Mouse (Mus musculus) urinary bladder, postnatal 4 days (tissue): ENCODE data around the gene Srcap.
"Not testable (repeated sequence)": the region's sequence is repeated elsewhere in the genome, so short reads cannot be mapped to it uniquely, and the experiment has no call there.

Experiments used
- DNase-seq, 2 experiments: peaks; one replicate each; pipeline ENCODE4 v3.0.0; 2021 to 2022; ENCODE audit warnings: low spot score in 2 of 2

Srcap gene

GRCm38 (mm10) chr7:127489982-127490381, 21.8 kb upstream of the Srcap start:
- no peak for DNase-seq

GRCm38 (mm10) chr7:127491846-127492245, 19.9 kb upstream of the Srcap start:
- DNase-seq: no peak

DNA sequence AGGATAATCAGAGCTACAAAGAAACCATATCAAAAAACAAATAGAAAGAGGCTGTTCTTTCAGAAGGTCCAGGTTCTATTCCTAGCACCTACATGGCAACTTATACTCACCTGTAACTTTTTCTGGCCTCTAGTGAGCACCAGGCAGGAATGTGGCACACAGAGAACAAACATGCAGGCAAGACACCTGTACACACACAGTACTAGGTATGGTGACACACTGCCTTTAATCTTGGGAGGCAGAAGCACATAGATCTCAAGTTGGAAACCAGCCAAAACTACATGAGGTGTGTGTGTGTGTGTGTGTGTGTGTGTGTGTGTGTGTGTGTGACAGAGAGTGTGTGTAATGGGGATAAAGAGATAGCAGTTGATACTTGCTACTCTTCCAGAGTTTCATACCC, 17.1 kb upstream of the Srcap start:
- DNase-seq: no peak

- no peak for DNase-seq
These were observed 14.4 kb upstream of the Srcap start for GRCm38 (mm10) chr7:127497382-127497781.

DNA sequence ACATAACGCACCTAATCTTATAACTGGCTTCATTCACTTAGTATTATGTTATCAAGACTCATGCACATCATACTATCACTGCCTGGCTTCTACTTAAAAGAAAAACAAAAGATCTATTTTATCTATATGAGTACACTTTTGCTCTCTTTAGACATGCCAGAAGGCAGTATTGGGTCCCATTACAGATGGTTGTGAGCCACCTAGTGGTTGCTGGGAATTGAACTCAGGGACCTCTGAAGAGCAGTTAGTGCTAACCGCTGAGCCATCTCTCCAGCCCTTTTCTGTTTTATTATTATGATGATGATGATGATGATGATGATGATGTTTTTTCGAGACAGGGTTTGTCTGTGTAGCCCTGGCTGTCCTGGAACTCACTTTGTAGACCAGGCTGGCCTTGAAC, 13.4 kb upstream of the Srcap start:
- no peak for DNase-seq

DNA sequence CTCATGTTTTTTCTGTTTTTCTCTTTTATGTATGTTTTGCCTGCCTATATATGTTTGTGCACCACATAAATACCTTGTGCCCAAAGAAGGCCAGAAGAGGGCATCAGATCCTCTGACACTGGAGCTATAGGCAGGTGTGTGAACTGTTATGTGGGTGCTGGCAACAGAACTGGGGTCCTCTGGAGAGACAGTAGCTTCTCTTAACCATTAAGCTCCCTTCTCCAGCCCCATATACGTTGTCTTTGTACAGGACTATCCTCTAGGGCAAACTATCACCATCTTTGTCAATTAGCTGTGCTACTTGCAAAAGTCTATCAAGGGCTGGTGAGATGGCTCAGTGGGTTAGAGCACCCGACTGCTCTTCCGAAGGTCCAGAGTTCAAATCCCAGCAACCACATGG, 3.5 kb upstream of the Srcap start:
- DNase-seq: no peak

DNA sequence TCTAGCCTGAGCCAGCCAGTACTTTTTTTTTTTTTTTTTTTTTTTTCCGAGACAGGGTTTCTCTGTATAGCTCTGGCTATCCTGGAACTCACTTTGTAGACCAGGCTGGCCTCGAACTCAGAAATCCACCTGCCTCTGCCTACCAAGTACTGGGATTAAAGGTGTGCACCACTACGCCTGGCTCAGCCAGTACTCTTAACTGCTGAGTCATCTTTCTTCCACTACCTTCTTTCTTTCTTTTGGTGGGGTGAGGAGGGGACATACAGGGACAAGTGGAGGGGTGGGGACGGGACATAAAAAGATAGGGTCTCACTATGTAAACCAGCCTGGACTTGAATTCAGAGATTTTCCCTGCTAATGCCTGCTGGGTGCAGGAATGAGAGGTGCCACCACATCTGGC, 2.0 kb upstream of the Srcap start:
- DNase-seq: not testable (repeated sequence)

DNA sequence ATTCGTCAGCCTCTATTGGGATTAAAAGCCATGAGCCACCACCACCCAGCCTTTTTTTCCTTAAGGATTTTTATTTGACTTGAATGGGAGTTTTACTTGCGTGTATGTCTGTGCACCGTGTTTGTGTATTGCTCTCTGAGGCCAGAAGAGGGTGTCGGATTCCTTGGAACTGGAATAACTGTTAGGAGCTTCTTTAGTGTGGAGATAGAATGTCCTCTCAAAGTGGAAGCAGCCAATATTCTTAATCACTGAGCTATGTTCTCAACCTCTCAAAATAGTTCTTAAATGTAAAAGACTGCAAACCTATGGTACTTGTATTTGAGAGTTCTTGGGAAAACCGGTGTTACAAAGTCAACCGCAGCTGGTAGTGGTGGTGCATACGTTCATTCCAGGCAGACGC, 542 bp upstream of the Srcap start:
- no peak for DNase-seq

- peak; percentile 91 to 92 for DNase-seq
These were observed 640 bp downstream of the Srcap start for GRCm38 (mm10) chr7:127512231-127513015.

GRCm38 (mm10) chr7:127513016-127513390, 1.2 kb downstream of the Srcap start:
- no peak for DNase-seq

DNA sequence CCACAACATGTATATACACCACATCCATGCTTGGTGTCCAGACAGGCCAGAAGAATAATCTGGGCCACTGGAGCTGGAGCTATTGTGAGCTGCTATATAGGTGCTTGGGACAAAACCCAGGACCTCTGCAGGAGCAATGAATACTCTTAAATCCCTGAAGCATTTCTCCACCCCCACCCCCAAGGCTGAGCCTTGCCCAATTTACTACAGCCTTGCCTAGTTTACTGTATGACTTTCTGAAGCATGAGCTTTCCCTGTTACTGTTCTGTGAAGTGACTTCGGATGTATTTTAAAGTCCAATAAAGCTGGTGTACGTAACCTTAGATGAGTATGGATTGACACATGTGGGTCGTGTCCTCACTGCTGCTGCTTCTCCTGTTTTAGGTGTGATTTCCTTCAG, 2.0 kb downstream of the Srcap start:
- no peak for DNase-seq

- DNase-seq: no peak
These were observed 4.1 kb downstream of the Srcap start for GRCm38 (mm10) chr7:127515846-127516245.

DNA sequence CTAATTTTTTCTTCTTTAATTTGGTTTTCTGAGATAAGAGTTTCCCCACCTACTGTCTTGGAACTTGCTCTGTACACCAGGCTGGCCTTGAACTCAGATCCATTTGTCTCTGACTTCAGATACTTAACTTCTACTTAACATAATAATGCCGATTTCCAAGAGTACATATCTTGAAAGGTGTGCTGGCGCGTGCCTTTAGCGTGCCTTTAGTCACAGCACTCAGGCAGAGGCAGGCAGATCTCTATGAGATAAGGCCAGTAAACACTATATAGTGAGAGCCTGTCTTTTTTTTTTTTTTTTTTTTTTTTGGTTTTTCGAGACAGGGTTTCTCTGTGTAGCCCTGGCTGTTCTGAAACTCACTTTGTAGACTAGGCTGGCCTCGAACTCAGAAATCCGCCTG, 4.6 kb downstream of the Srcap start:
- no peak for DNase-seq

- no peak for DNase-seq
These were observed 7.5 kb downstream of the Srcap start, which contains the start of gene Gm42715 for GRCm38 (mm10) chr7:127519284-127519683. Gene Gm42715 (plus strand): TSS chr7:127519584.

DNA sequence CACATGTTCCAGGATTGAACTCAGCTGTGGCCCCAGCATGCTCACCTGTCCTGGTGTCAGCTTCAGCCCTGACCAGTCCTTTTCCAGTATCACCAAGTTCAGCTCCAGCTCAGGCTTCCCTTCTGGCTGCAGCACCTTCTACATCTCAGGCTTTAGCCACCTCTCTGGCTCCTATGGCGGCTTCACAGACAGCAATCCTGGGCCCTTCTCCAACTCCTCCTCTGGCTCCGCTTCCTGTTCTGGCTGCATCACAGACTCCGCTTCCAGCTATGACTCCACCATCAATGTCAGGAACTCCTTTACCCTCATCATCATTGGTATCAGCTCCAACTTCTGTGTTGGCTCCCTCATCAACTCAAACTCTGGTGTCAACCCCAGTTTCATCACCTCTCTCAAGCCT, 29.9 kb downstream of the Srcap start:
- DNase-seq: no peak

GRCm38 (mm10) chr7:127549116-127549835, 37.5 kb downstream of the Srcap start:
- DNase-seq: no peak

DNA sequence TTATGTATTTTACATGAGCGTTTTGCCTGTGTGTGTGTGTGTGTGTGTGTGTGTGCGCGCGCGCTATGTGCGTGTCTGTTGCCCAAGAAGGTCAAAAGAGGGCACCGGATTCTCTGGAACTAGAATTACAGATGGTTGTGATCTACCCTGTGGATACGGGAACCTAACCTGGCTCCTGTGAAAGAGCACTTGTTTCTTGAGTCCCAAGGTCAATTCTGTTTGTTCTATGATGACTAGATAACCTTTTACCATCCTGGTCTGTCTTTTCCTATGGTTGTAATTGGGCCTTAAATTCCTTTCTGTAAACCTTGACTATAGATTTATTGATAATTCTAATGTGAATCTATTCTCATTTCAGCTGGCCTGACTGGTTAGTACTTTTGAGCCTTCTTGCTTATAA, 39.8 kb downstream of the Srcap start:
- no peak for DNase-seq

- no peak for DNase-seq
These were observed 48.8 kb downstream of the Srcap start for GRCm38 (mm10) chr7:127560580-127560979.

GRCm38 (mm10) chr7:127561340-127561858, 49.6 kb downstream of the Srcap start, which contains the start of gene Tmem265:
Gene Tmem265 (plus strand): TSS chr7:127561390.
- DNase-seq: no peak

DNA sequence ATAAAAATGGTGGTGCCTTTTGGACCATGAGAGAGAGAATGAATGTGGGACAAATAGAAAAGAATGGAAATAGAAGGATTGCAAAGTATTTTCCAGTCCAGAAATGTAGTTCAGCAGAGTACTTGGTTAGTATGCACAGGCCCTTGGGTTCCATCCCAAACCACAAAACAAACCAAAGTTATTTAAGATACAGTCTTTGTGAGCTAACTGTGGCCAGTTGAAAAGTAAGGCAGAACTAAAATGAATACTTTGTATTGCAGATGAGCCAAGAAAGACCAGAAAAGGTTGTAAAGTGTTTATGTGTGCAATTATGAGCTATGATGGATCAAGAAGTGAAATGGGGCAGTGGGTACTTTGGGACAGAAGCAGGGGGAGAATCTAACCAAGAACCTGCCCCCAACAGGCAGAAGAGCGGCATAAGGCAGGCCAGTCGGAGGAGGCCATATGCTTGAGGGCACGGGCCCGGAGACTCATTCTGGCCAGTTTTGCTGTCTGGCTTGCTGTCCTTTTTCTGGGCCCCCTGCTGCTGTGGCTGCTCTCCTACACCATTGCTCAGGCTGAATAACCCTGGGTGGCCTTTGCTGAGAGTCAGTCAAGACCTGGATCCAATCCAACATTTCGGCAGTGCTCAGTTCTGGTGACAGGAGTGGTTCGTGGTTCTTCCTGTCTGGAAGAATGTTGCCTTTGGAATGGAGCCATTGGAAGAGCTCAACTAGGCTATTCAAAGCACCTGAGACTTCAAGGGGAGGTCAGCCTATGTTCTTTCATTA, 52.8 kb downstream of the Srcap start:
- DNase-seq: no peak

DNA sequence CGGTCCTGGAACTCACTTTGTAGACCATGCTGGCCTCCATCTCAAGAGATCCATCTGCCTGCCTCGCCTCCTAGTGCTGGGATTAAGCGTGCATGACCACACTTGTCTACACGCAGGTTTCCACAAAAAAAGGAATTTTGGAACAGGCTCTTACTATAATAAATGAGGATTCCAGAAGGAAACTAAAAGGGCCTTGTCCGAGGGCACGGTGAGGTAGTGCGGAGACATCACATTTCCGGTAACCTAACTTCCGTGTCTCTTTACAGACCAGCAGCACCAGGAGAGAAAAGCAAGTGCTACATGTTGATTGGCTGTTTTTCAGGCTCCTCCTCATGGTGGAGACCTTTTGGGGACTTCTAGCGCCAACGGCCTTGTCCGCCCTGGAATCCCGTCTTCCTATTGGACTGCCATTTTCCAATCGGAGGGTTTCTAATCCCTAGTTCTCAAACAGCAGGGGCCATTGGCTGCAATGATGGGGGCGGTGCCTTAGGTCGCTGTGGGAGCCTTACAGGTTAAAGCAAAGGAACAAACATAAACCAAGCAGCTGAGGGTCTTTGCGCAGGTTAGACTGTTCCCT, 61.2 kb downstream of the Srcap start, which contains the start of gene Phkg2:
Gene Phkg2, plus strand, starts transcription at position 446 of the 577 bp plus-strand sequence.
- peak; percentile 88 to 89 for DNase-seq
